In genomic region chr5:29657590-29658339, GRCm38 (mm10) we compare ENCODE assay signal across 18 mouse cellular contexts.
"Had no signal": no experiment of that assay in that cellular context is flagged by ENCODE, and none has a peak within 500 bp of the region (broad histone marks: within the 10 kb centered on the region; RNA-seq: fewer than 3 reads in every experiment).

No protein-coding gene starts in this region.

- DNase-seq: lung, adult 18-20 months; lung, embryonic 14.5 days; lung, postnatal 10 days; lung, postnatal 4 days; midbrain, embryonic 14.5 days; retina, postnatal 1 day; right cerebral cortex, adult 18-20 months; right cerebral cortex, postnatal 25 days; right cerebral cortex, postnatal 4 days; thymus, adult 18-20 months; thymus, postnatal 36 days had no signal

- H3K4me2 ChIP-seq: lung, embryonic 14.5 days; midbrain, embryonic 12.5 days; neural tube, embryonic 13.5 days; neural tube, embryonic 15.5 days; stomach, embryonic 15.5 days had no signal

- H3K9ac ChIP-seq: lung, embryonic 14.5 days; midbrain, embryonic 12.5 days; neural tube, embryonic 13.5 days; neural tube, embryonic 15.5 days; stomach, embryonic 15.5 days had no signal

- H3K9me3 ChIP-seq: midbrain, embryonic 10.5 days; midbrain, embryonic 12.5 days; neural tube, embryonic 13.5 days; neural tube, embryonic 15.5 days; stomach, embryonic 15.5 days had no signal

- H3K4me3 ChIP-seq: midbrain, embryonic 10.5 days; midbrain, embryonic 12.5 days; myocyte; neural tube, embryonic 13.5 days; neural tube, embryonic 15.5 days; stomach, embryonic 15.5 days had no signal

- H3K4me1 ChIP-seq: midbrain, embryonic 10.5 days; midbrain, embryonic 12.5 days; neural tube, embryonic 13.5 days; neural tube, embryonic 15.5 days; stomach, embryonic 15.5 days had no signal

- H3K27ac ChIP-seq: midbrain, embryonic 10.5 days; midbrain, embryonic 12.5 days; neural tube, embryonic 13.5 days; neural tube, embryonic 15.5 days; stomach, embryonic 15.5 days had no signal

- H3K27me3 ChIP-seq: midbrain, embryonic 12.5 days; neural tube, embryonic 13.5 days; neural tube, embryonic 15.5 days; stomach, embryonic 15.5 days had no signal

- ATAC-seq: midbrain, embryonic 16.5 days had no signal
